Comparison of ENCODE assay signal across 8 mouse cellular contexts in genomic region chr1:155244771-155245211, GRCm38 (mm10). TPM values are rescaled to one million over a fixed set of nuclear protein-coding genes. Genes with fewer than 3 reads are reported as not detected.
DNase-seq lines count a peak whose midpoint lies in the region; ATAC-seq lines count a peak whose summit lies in the region.

No protein-coding gene starts in this region.

- WGBS in embryonic facial prominence, embryonic 14.5 days: 8% methylated on average over 16 of the region's 29 CpGs
- 6% methylated on average over 28 of the region's 29 CpGs for WGBS in intestine, embryonic 16.5 days
- 6% methylated on average over 29 of the region's 29 CpGs for WGBS in midbrain, embryonic 13.5 days

- H3K9me3 ChIP-seq in embryonic facial prominence, embryonic 14.5 days (ENCODE audit: control insufficient read depth, low read length): no peaks in the 10 kb centered on the region
- H3K9me3 ChIP-seq in intestine, embryonic 16.5 days (ENCODE audit: control insufficient read depth, low read length): no peaks in the 10 kb centered on the region
- no peaks in the 10 kb centered on the region for H3K9me3 ChIP-seq in midbrain, embryonic 13.5 days

- DNase-seq in right cerebral cortex, postnatal 10 days (ENCODE audit: low spot score in 2 of 2): peak; percentile 23 to 29
- no peak for DNase-seq in right cerebral cortex, postnatal 36 days (ENCODE audit: low spot score in 2 of 2)
- DNase-seq in embryonic facial prominence, embryonic 14.5 days (ENCODE audit: low spot score): peak; percentile 31
- no peak for DNase-seq in MN1 (ENCODE audit: low spot score)
- DNase-seq in layer of hippocampus, adult 18-20 months (ENCODE audit: low spot score in 2 of 2): no peak

- H3K9ac ChIP-seq in embryonic facial prominence, embryonic 14.5 days (ENCODE audit: low read depth, low read length): peak overlapping the region; percentile 93
- peak overlapping the region; percentile 83 for H3K9ac ChIP-seq in intestine, embryonic 16.5 days (ENCODE audit: low read depth, low read length)
- peak overlapping the region; percentile 79 for H3K9ac ChIP-seq in midbrain, embryonic 13.5 days (replicated peaks)

- H3K4me2 ChIP-seq in embryonic facial prominence, embryonic 14.5 days (ENCODE audit: low read depth, low read length): peak overlapping the region; percentile 85
- peak overlapping the region; percentile 88 for H3K4me2 ChIP-seq in intestine, embryonic 16.5 days (ENCODE audit: low read depth, low read length)
- peak overlapping the region; percentile 86 for H3K4me2 ChIP-seq in midbrain, embryonic 13.5 days (replicated peaks)

- H3K4me3 ChIP-seq in embryonic facial prominence, embryonic 14.5 days (ENCODE audit: low read depth, low read length): peak overlapping the region; percentile 66
- peak overlapping the region; percentile 65 for H3K4me3 ChIP-seq in intestine, embryonic 16.5 days (ENCODE audit: low read length)
- H3K4me3 ChIP-seq in midbrain, embryonic 13.5 days (replicated peaks): peak overlapping the region; percentile 50

- ATAC-seq in embryonic facial prominence, embryonic 14.5 days (ENCODE audit: low read depth): peak; percentile 38
- ATAC-seq in intestine, embryonic 16.5 days: 0 out of 2 replicates have a peak, but pooled peaks have one; percentile 3
- ATAC-seq in midbrain, embryonic 13.5 days: no peak
- ATAC-seq in erythroid progenitor cell, adult 5-6 weeks (replicated peaks; ENCODE audit: low FRiP score, poor library complexity, severe bottlenecking): no peak

- no peaks in the 10 kb centered on the region for H3K27me3 ChIP-seq in embryonic facial prominence, embryonic 14.5 days (replicated peaks; ENCODE audit: control insufficient read depth, insufficient read depth, low read length)
- H3K27me3 ChIP-seq in intestine, embryonic 16.5 days (replicated peaks; ENCODE audit: control insufficient read depth, insufficient read depth, low read length): peaks cover 18% of the 10 kb centered on the region
- H3K27me3 ChIP-seq in midbrain, embryonic 13.5 days: peaks cover 23% of the 10 kb centered on the region

- H3K36me3 ChIP-seq in embryonic facial prominence, embryonic 14.5 days (ENCODE audit: control insufficient read depth, insufficient read depth, low read length): peaks cover 18% of the 10 kb centered on the region; the same call in 1 of the 2 replicates
- no peaks in the 10 kb centered on the region for H3K36me3 ChIP-seq in intestine, embryonic 16.5 days (ENCODE audit: control insufficient read depth, insufficient read depth, low read length)
- H3K36me3 ChIP-seq in midbrain, embryonic 13.5 days: no peaks in the 10 kb centered on the region

- no peaks in the 10 kb centered on the region for H3K4me1 ChIP-seq in embryonic facial prominence, embryonic 14.5 days (ENCODE audit: control insufficient read depth, insufficient read depth, low read length)
- H3K4me1 ChIP-seq in intestine, embryonic 16.5 days (ENCODE audit: control insufficient read depth, insufficient read depth, low read length): no peaks in the 10 kb centered on the region
- H3K4me1 ChIP-seq in midbrain, embryonic 13.5 days (replicated peaks): peaks cover 15% of the 10 kb centered on the region

- peak overlapping the region; percentile 81 for H3K27ac ChIP-seq in embryonic facial prominence, embryonic 14.5 days (replicated peaks; ENCODE audit: low read depth, low read length)
- H3K27ac ChIP-seq in intestine, embryonic 16.5 days (ENCODE audit: low read length): peak overlapping the region; percentile 82
- H3K27ac ChIP-seq in midbrain, embryonic 13.5 days: peak overlapping the region; percentile 65; the same call in 1 of the 2 replicates

RNA-seq across cellular contexts. Expression of gene BC034090, which starts 0.5 kb away (rescaled TPM):
- polyA plus RNA-seq in embryonic facial prominence, embryonic 14.5 days (2014; fragmentation: Nextera tagmentation; extraction: Ambion mirVana): 4.6 and 4.8 TPM in 2 replicates
- polyA plus RNA-seq in intestine, embryonic 16.5 days (2015; fragmentation: Nextera tagmentation; extraction: Ambion mirVana): 1.5 and 2.5 TPM in 2 replicates
- 3.9 and 5.5 TPM in 2 replicates for polyA plus RNA-seq in midbrain, embryonic 13.5 days (2015; fragmentation: Nextera tagmentation; extraction: Ambion mirVana)
- total RNA-seq in erythroid progenitor cell, adult 5-6 weeks (2015; ENCODE audit: low replicate concordance): not detected in 2 replicates
- total RNA-seq in erythroid progenitor cell, adult 5-6 weeks (2017; ENCODE audit: low replicate concordance): not detected in 2 replicates
- 1 to 10 TPM; 5.9 to 7.6 TPM for total RNA-seq in layer of hippocampus, adult 18-20 months (2021)

Comparison
In these comparisons a context has a peak if more than half of its experiments do, and no peak if none do; other contexts are left out.
1. DNase-seq: peak in right cerebral cortex, postnatal 10 days (2 of 2) and embryonic facial prominence, embryonic 14.5 days (single experiment); none in right cerebral cortex, postnatal 36 days (0 of 2), MN1 (single experiment) and layer of hippocampus, adult 18-20 months (0 of 2).
2. ATAC-seq: peak in embryonic facial prominence, embryonic 14.5 days (single experiment) and intestine, embryonic 16.5 days (single experiment); none in midbrain, embryonic 13.5 days (single experiment) and erythroid progenitor cell, adult 5-6 weeks (single experiment).
3. Peak in every context shown above with its lines, with median percentiles within 50 percentile points of each other: H3K27ac ChIP-seq, H3K4me2 ChIP-seq, H3K4me3 ChIP-seq and H3K9ac ChIP-seq.